Mouse (Mus musculus): ENCODE data around the gene Abcc4. TPM values are rescaled to one million over a fixed set of nuclear protein-coding genes. Genes with fewer than 3 reads are reported as not detected.

The Abcc4 gene
- total and polyA plus RNA-seq, 3 experiments, result 10.5 to 25.2 (median 16.2) TPM

DNA sequence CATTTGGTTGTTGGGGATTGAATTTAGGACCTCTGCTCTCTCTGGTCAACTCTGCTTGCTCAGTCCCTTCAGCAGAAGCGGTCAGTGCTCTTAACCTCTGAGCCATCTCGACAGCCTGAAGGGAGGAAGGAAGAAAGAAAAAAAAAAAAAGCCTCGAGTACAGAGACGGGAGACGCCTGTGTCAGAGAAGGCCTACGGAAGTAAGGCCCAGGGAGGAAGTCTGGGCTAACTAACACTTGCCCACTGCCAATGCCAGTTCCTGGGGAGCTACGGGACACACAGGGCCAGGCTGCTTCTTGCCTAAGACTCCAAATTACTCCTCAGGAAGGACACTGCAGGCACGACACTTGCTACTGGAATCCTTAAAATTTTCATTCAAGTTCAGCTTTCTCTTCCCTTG is 15.1 kb downstream of the Abcc4 start:
- Histone ChIP-seq H3K4me3 (ENCODE audit: low read depth, low read length) (no peak overlapping the region), H3K36me3 (replicated peaks) (peaks cover 93% of the 10 kb centered on the region), H3K27me3 (ENCODE audit: insufficient read depth, low read length) (no peaks in the 10 kb centered on the region), H3K4me1 (ENCODE audit: insufficient read depth, low read depth, low read length) (peaks cover 23% of the 10 kb centered on the region), H3K9me3 (replicated peaks) (no peaks in the 10 kb centered on the region)
- TF ChIP-seq CTCF (IDR thresholded peaks at IDR 0.05; ENCODE audit: low read depth, low read length), result no peak
- no peak for TF ChIP-seq POLR2AphosphoS5 (IDR thresholded peaks at IDR 0.05; ENCODE audit: insufficient replicate concordance, low read depth, low read length)
- TF ChIP-seq GATA1 (IDR thresholded peaks at IDR 0.05; ENCODE audit: borderline replicate concordance, low read length), result no peak
- TF ChIP-seq TAL1 (conservative IDR thresholded peaks at IDR 0.05; ENCODE audit: low read depth, low read length), result no peak
- TF ChIP-seq GATA2 (IDR thresholded peaks at IDR 0.05; ENCODE audit: borderline replicate concordance, low read depth, low read length), result no peak
- ATAC-seq (ENCODE audit: extremely low read depth, insufficient number of reproducible peaks, low FRiP score, poor library complexity, severe bottlenecking) (no peak), DNase-seq (ENCODE audit: low spot score) (no peak)

DNA sequence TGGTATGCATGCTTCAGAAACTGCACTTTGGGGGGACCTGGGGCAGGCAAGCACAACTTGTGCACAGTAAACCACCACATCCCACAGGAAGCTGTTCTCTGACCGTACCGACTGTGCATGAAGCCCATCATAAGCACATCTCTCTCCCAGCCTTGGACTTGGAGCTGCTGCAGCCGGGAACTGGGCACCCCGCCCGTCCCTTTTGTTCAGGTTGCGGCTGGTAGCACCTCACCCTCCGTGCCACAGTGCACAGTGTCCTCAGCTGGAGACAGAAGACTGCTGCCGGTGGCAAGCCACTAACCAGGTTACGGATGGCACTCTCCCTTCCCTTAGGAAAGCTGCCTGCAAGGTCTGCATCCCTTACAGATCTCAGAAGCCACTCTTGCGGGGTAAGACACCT is 15.7 kb downstream of the Abcc4 start:
- Histone ChIP-seq H3K4me1 (ENCODE audit: insufficient read depth, low read depth, low read length) (peaks cover 20% of the 10 kb centered on the region), H3K9me3 (replicated peaks) (no peaks in the 10 kb centered on the region), H3K36me3 (replicated peaks) (peaks cover 93% of the 10 kb centered on the region), H3K27me3 (ENCODE audit: insufficient read depth, low read length) (no peaks in the 10 kb centered on the region), H3K4me3 (ENCODE audit: low read depth, low read length) (no peak overlapping the region)
- DNase-seq (ENCODE audit: low spot score) (no peak), ATAC-seq (ENCODE audit: extremely low read depth, insufficient number of reproducible peaks, low FRiP score, poor library complexity, severe bottlenecking) (no peak)
- no peak for TF ChIP-seq POLR2AphosphoS5 (IDR thresholded peaks at IDR 0.05; ENCODE audit: insufficient replicate concordance, low read depth, low read length)

DNA sequence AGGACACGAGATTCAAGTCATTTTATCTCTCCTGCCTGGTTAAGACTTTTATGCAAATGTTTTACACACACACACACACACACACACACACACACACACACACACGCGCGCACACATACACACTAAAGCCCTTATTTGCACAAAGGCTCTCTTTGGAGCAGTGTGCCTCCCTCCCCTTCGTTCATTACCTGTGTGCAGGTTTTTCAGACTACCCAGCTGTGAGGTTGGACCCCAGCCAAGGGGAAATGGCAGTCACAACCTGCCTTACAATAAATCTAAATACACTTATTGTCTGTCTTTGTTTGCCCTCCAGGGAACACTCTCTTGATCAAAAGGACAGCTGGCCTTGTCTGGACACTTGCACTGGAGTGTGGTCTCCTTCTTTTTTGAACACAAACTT is 17.4 kb downstream of the Abcc4 start:
- no peak for DNase-seq (ENCODE audit: low spot score)
- no peak for TF ChIP-seq GATA2 (IDR thresholded peaks at IDR 0.05; ENCODE audit: borderline replicate concordance, low read depth, low read length)
- TF ChIP-seq TAL1 (conservative IDR thresholded peaks at IDR 0.05; ENCODE audit: low read depth, low read length), result no peak
- no peak for TF ChIP-seq CTCF (IDR thresholded peaks at IDR 0.05; ENCODE audit: low read depth, low read length)
- no peak for TF ChIP-seq GATA1 (IDR thresholded peaks at IDR 0.05; ENCODE audit: borderline replicate concordance, low read length)
- no peak for TF ChIP-seq POLR2AphosphoS5 (IDR thresholded peaks at IDR 0.05; ENCODE audit: insufficient replicate concordance, low read depth, low read length)
- H3K9me3 ChIP-seq (replicated peaks), result no peaks in the 10 kb centered on the region
- no peak for ATAC-seq (ENCODE audit: extremely low read depth, insufficient number of reproducible peaks, low FRiP score, poor library complexity, severe bottlenecking)
- peaks cover 18% of the 10 kb centered on the region for H3K4me1 ChIP-seq (ENCODE audit: insufficient read depth, low read depth, low read length)
- H3K36me3 ChIP-seq (replicated peaks), result peaks cover 76% of the 10 kb centered on the region
- no peaks in the 10 kb centered on the region for H3K27me3 ChIP-seq (ENCODE audit: insufficient read depth, low read length)
- no peak overlapping the region for H3K4me3 ChIP-seq (ENCODE audit: low read depth, low read length)

DNA sequence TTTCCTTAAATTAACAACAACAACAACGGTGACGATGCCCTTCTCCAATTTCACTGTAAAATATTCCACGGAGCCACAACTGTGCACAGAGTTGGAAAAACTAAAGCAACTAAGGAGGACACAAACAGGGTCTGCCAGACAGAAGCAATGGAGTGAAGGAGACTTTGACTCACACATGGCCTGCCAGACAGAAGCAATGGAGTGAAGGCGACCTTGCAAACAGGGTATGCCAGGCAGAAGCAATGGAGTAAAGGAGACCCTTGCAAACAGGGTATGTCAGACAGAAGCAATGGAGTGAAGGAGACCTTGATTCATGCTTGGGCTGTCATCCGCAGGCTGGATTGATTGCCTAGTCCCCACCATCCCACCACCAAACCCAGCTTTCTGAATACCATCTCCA is 19.2 kb downstream of the Abcc4 start:
- no peak for ATAC-seq (ENCODE audit: extremely low read depth, insufficient number of reproducible peaks, low FRiP score, poor library complexity, severe bottlenecking)
- Histone ChIP-seq H3K9me3 (replicated peaks) (no peaks in the 10 kb centered on the region), H3K27me3 (ENCODE audit: insufficient read depth, low read length) (no peaks in the 10 kb centered on the region), H3K4me3 (ENCODE audit: low read depth, low read length) (no peak overlapping the region), H3K36me3 (replicated peaks) (peaks cover 71% of the 10 kb centered on the region), H3K4me1 (ENCODE audit: insufficient read depth, low read depth, low read length) (peaks cover 15% of the 10 kb centered on the region)
- TF ChIP-seq GATA2 (IDR thresholded peaks at IDR 0.05; ENCODE audit: borderline replicate concordance, low read depth, low read length) (no peak), TAL1 (conservative IDR thresholded peaks at IDR 0.05; ENCODE audit: low read depth, low read length) (no peak), CTCF (IDR thresholded peaks at IDR 0.05; ENCODE audit: low read depth, low read length) (no peak), GATA1 (IDR thresholded peaks at IDR 0.05; ENCODE audit: borderline replicate concordance, low read length) (no peak), POLR2AphosphoS5 (IDR thresholded peaks at IDR 0.05; ENCODE audit: insufficient replicate concordance, low read depth, low read length) (no peak)
- no peak for DNase-seq (ENCODE audit: low spot score)

DNA sequence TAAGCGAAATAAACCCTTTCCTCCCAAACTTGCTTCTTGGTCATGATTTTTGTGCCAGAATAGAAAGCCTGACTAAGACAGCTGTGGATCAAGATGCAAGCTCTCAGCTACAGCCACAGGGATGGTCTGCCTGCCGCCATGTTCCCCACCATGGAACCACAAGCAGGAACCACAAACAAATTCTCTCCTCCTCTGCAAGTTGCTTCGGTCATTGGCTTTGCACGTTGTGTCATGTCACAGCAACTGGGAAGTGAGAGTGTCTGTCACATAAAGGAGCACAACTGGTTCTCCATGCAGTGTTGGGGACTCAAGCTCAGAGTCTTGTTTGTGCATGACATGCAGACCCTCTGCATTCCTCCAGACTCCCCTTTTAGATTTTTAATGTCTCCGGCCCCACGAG is 20.4 kb downstream of the Abcc4 start:
- H3K27me3 ChIP-seq (ENCODE audit: insufficient read depth, low read length), result no peaks in the 10 kb centered on the region
- H3K4me1 ChIP-seq (ENCODE audit: insufficient read depth, low read depth, low read length), result peaks cover 15% of the 10 kb centered on the region
- no peak for DNase-seq (ENCODE audit: low spot score)
- H3K9me3 ChIP-seq (replicated peaks), result no peaks in the 10 kb centered on the region
- TF ChIP-seq CTCF (IDR thresholded peaks at IDR 0.05; ENCODE audit: low read depth, low read length) (no peak), TAL1 (conservative IDR thresholded peaks at IDR 0.05; ENCODE audit: low read depth, low read length) (no peak), GATA2 (IDR thresholded peaks at IDR 0.05; ENCODE audit: borderline replicate concordance, low read depth, low read length) (no peak), POLR2AphosphoS5 (IDR thresholded peaks at IDR 0.05; ENCODE audit: insufficient replicate concordance, low read depth, low read length) (no peak), GATA1 (IDR thresholded peaks at IDR 0.05; ENCODE audit: borderline replicate concordance, low read length) (no peak)
- H3K36me3 ChIP-seq (replicated peaks), result peaks cover 69% of the 10 kb centered on the region
- ATAC-seq (ENCODE audit: extremely low read depth, insufficient number of reproducible peaks, low FRiP score, poor library complexity, severe bottlenecking), result no peak
- no peak overlapping the region for H3K4me3 ChIP-seq (ENCODE audit: low read depth, low read length)

DNA sequence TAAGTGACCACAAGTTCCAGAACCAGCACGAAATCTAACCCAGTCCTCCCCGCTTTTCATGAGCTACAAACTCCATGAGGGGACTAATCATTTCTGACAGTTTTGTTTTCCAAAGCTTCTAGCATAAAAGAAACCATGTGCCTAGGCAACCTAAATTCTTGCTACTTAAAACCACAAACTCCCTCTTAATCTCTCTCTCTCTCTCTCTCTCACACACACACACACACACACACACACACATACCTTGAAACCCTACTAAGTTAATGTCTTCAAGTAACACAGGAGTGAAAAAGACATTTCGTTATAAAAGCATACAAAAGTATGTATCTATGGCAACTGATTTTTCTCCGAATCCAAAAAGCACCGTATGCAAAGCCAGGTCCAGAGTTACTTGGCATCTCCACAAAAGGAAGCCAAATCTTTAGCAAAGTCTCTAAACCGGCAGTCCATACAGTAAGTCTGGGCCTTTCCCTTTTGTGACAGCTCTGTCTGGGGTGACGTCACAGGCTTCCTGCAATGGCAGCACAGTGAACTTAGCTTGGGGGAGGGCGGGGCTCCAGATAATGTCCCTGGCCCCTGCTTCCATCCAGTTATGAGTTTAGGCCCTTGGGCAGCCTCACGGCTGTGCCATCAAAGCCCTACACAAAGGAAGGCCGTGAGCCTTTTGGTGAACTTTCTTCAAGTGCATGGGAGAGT is 23.5 kb downstream of the Abcc4 start:
- TF ChIP-seq POLR2AphosphoS5 (IDR thresholded peaks at IDR 0.05; ENCODE audit: insufficient replicate concordance, low read depth, low read length) (no peak), TAL1 (conservative IDR thresholded peaks at IDR 0.05; ENCODE audit: low read depth, low read length) (no peak), GATA2 (IDR thresholded peaks at IDR 0.05; ENCODE audit: borderline replicate concordance, low read depth, low read length) (no peak), CTCF (IDR thresholded peaks at IDR 0.05; ENCODE audit: low read depth, low read length) (no peak), GATA1 (IDR thresholded peaks at IDR 0.05; ENCODE audit: borderline replicate concordance, low read length) (no peak)
- DNase-seq (ENCODE audit: low spot score) (no peak), ATAC-seq (ENCODE audit: extremely low read depth, insufficient number of reproducible peaks, low FRiP score, poor library complexity, severe bottlenecking) (no peak)
- Histone ChIP-seq H3K36me3 (replicated peaks) (peaks cover 71% of the 10 kb centered on the region), H3K9me3 (replicated peaks) (no peaks in the 10 kb centered on the region), H3K27me3 (ENCODE audit: insufficient read depth, low read length) (no peaks in the 10 kb centered on the region), H3K4me1 (ENCODE audit: insufficient read depth, low read depth, low read length) (peaks cover 7% of the 10 kb centered on the region), H3K4me3 (ENCODE audit: low read depth, low read length) (no peak overlapping the region)
